Mouse (Mus musculus) megakaryocyte progenitor cell, adult 5-6 weeks (primary cell): Measurements from ENCODE around the gene Dusp12. TPM values are rescaled to one million over a fixed set of nuclear protein-coding genes. Genes with fewer than 3 reads are reported as not detected.

Experiments
- total RNA-seq, 2 experiments: library from RNA; stranded (forward) in 1 of 2; stranded (reverse) in 1 of 2; fragments of 157-497, 149-512 nt in 1 of 2; fragments of 200-1000 nt in 1 of 2; gene quantifications; 2 replicates each; pipeline versions ENCODE4 v1.2.3 to v1.2.4; 2015 to 2017

The Dusp12 gene
- total RNA-seq, 2 experiments from 2014 or later: 10.3 to 17.6 TPM

Other genes starting within 250 kb of the Dusp12 start
- 0.67 and 1.3 TPM in 2 replicates for gene Olfml2b, start 241.0 kb downstream of the Dusp12 start, total RNA-seq (2015)
- gene Olfml2b, start 241.0 kb downstream of the Dusp12 start, total RNA-seq (2017): 1.8 and 2.0 TPM in 2 replicates
- gene Atf6, start 17.8 kb downstream of the Dusp12 start, total RNA-seq (2015): 27.6 and 31.8 TPM in 2 replicates
- gene Atf6, start 17.8 kb downstream of the Dusp12 start, total RNA-seq (2017): 24.3 and 27.5 TPM in 2 replicates
- 1.3 TPM in 1 of 2 replicates, not detected in the other for gene Gm26620, start 475 bp downstream of the Dusp12 start, total RNA-seq (2015)
- gene Gm26620, start 475 bp downstream of the Dusp12 start, total RNA-seq (2017): 0.20 TPM in 1 of 2 replicates, not detected in the other
- not detected in 2 replicates for gene Fcrlb, start 27.4 kb upstream of the Dusp12 start, total RNA-seq (2015)
- not detected in 2 replicates for gene Fcrlb, start 27.4 kb upstream of the Dusp12 start, total RNA-seq (2017)
- gene Fcrla, start 42.0 kb upstream of the Dusp12 start, total RNA-seq (2015): not detected in 2 replicates
- not detected in 2 replicates for gene Fcrla, start 42.0 kb upstream of the Dusp12 start, total RNA-seq (2017)
- 142 and 144 TPM in 2 replicates for gene Fcgr2b, start 91.0 kb upstream of the Dusp12 start, total RNA-seq (2015)
- gene Fcgr2b, start 91.0 kb upstream of the Dusp12 start, total RNA-seq (2017): 99.9 and 118 TPM in 2 replicates
- 5.4 and 10.5 TPM in 2 replicates for gene Fcgr4, start 133.4 kb upstream of the Dusp12 start, total RNA-seq (2015)
- gene Fcgr4, start 133.4 kb upstream of the Dusp12 start, total RNA-seq (2017): 7.7 and 8.0 TPM in 2 replicates
- 384 and 416 TPM in 2 replicates for gene Fcgr3, start 179.4 kb upstream of the Dusp12 start, total RNA-seq (2015)
- 406 and 474 TPM in 2 replicates for gene Fcgr3, start 179.4 kb upstream of the Dusp12 start, total RNA-seq (2017)
- 2.0 and 4.2 TPM in 2 replicates for gene Cfap126, start 228.4 kb upstream of the Dusp12 start, total RNA-seq (2015)
- 1.0 and 4.8 TPM in 2 replicates for gene Cfap126, start 228.4 kb upstream of the Dusp12 start, total RNA-seq (2017)